In genomic region chr2:83337364-83337763, GRCm38 (mm10) we compare ENCODE assay signal across 8 mouse cellular contexts.
DNase-seq lines count a peak whose midpoint lies in the region; ATAC-seq and TF ChIP-seq lines count a peak whose summit lies in the region.

No protein-coding gene starts in this region.

- WGBS in hindbrain, postnatal 0 days: 30% methylated on average over 4 of the region's 4 CpGs
- WGBS in hindbrain, embryonic 10.5 days: 32% methylated on average over 4 of the region's 4 CpGs

- H3K36me3 ChIP-seq in hindbrain, postnatal 0 days (ENCODE audit: insufficient read depth, low read length): no peaks in the 10 kb centered on the region
- H3K36me3 ChIP-seq in hindbrain, embryonic 10.5 days: no peaks in the 10 kb centered on the region
- no peaks in the 10 kb centered on the region for H3K36me3 ChIP-seq in MEL (ENCODE audit: control insufficient read depth in 1 of 2, insufficient read depth in 2 of 2, low read length in 2 of 2)

- no peak overlapping the region for H3K27ac ChIP-seq in hindbrain, postnatal 0 days
- no peak overlapping the region for H3K27ac ChIP-seq in hindbrain, embryonic 10.5 days
- H3K27ac ChIP-seq in MEL (ENCODE audit: control insufficient read depth, low read depth, low read length): no peak overlapping the region

- no peaks in the 10 kb centered on the region for H3K9me3 ChIP-seq in hindbrain, postnatal 0 days (ENCODE audit: low read length)
- H3K9me3 ChIP-seq in hindbrain, embryonic 10.5 days: no peaks in the 10 kb centered on the region
- no peaks in the 10 kb centered on the region for H3K9me3 ChIP-seq in MEL (replicated peaks; ENCODE audit: insufficient read depth, low read length)

- H3K4me3 ChIP-seq in hindbrain, postnatal 0 days (ENCODE audit: low read length): no peak overlapping the region
- H3K4me3 ChIP-seq in hindbrain, embryonic 10.5 days: no peak overlapping the region
- H3K4me3 ChIP-seq in MEL (ENCODE audit: control insufficient read depth in 1 of 2, insufficient read depth in 1 of 2, low read depth in 2 of 2, low read length in 2 of 2): no peak overlapping the region

- no peaks in the 10 kb centered on the region for H3K4me1 ChIP-seq in hindbrain, postnatal 0 days (ENCODE audit: insufficient read depth, low read length)
- H3K4me1 ChIP-seq in hindbrain, embryonic 10.5 days (replicated peaks): no peaks in the 10 kb centered on the region
- H3K4me1 ChIP-seq in MEL (ENCODE audit: control insufficient read depth in 1 of 2, insufficient read depth in 2 of 2, low read length in 2 of 2): no peaks in the 10 kb centered on the region

- no peaks in the 10 kb centered on the region for H3K27me3 ChIP-seq in hindbrain, postnatal 0 days (ENCODE audit: insufficient read depth, low read length)
- H3K27me3 ChIP-seq in hindbrain, embryonic 10.5 days (ENCODE audit: insufficient read depth, poor library complexity, severe bottlenecking): no peaks in the 10 kb centered on the region
- no peaks in the 10 kb centered on the region for H3K27me3 ChIP-seq in MEL (ENCODE audit: control insufficient read depth in 1 of 2, insufficient read depth in 2 of 2, low read length in 2 of 2)

- peak; percentile 64 for TF ChIP-seq CTCF in hindbrain, postnatal 0 days (IDR thresholded peaks at IDR 0.05; ENCODE audit: low read depth)
- peak in 2 of 3 experiments; percentile 9 to 39; a peak in 3 of 6 replicates for TF ChIP-seq CTCF in MEL (IDR thresholded peaks at IDR 0.05 in 2 of 3, conservative IDR thresholded peaks at IDR 0.05 in 1 of 3; ENCODE audit: control insufficient read depth in 1 of 3, insufficient read depth in 1 of 3, low read depth in 2 of 3, low read length in 3 of 3, poor library complexity in 1 of 3, severe bottlenecking in 1 of 3)

- H3K79me2 ChIP-seq in MEL (ENCODE audit: control insufficient read depth, insufficient read depth, low read length, poor library complexity): no peaks in the 10 kb centered on the region

- intact Hi-C loops in left cerebral cortex, postnatal 14 days (cut with DNase I): loop anchor here (10.0 kb wide), 1 partner anchor 1283 kb away; the partner anchor contains the start of gene Zfp804a

- ATAC-seq in hindbrain, postnatal 0 days: 0 out of 2 replicates have a peak, but pooled peaks have one; percentile 58
- no peak for ATAC-seq in CD4-positive, CD25-positive, alpha-beta regulatory T cell, adult 4 months

- H3K4me2 ChIP-seq in hindbrain, postnatal 0 days (ENCODE audit: low read depth, low read length): no peak overlapping the region

- TF ChIP-seq RAD21 in MEL (IDR thresholded peaks at IDR 0.05; ENCODE audit: low read depth, low read length): peak; percentile 44

- H3K9ac ChIP-seq in hindbrain, postnatal 0 days (replicated peaks; ENCODE audit: low read length): no peak overlapping the region
- H3K9ac ChIP-seq in MEL (ENCODE audit: control insufficient read depth, low read depth, low read length, poor library complexity, severe bottlenecking): no peak overlapping the region

- peak; percentile 73 for DNase-seq in hindbrain, postnatal 0 days (ENCODE audit: low spot score)
- no peak for DNase-seq in hindbrain, embryonic 10.5 days (ENCODE audit: low spot score)
- DNase-seq in 416B (ENCODE audit: low read depth) (peak; percentile 61), MEL (ENCODE audit: low read depth, low spot score) (peak; percentile 20)
- peak; percentile 9 for DNase-seq in embryo, embryonic 11.5 days (ENCODE audit: low read depth, low spot score)
- peak; percentile 37 to 43 for DNase-seq in left cerebral cortex, postnatal 14 days (ENCODE audit: low spot score in 2 of 2)
- no peak for DNase-seq in thymus, postnatal 10 days (ENCODE audit: low spot score in 2 of 2)

- TF ChIP-seq POLR2A in MEL (IDR thresholded peaks at IDR 0.05; ENCODE audit: control insufficient read depth in 1 of 2, insufficient read depth in 1 of 2, low read depth in 1 of 2, low read length in 2 of 2, poor library complexity in 1 of 2): no peak

- TF ChIP-seq EP300 in MEL (IDR thresholded peaks at IDR 0.05; ENCODE audit: low read depth in 1 of 2, low read length in 2 of 2): no peak

TF ChIP-seq in MEL, 35 proteins besides CTCF, POLR2A, EP300 and RAD21:
- TF ChIP-seq ETS1 (IDR thresholded peaks at IDR 0.05; ENCODE audit: low read depth, low read length): no peak
- 0 out of 2 replicates have a peak, but pooled peaks have one; percentile 16 for TF ChIP-seq ZC3H11A (IDR thresholded peaks at IDR 0.05; ENCODE audit: low read depth, low read length)
- TF ChIP-seq SMC3 (IDR thresholded peaks at IDR 0.05; ENCODE audit: low read depth, low read length): peak; percentile 49

Comparison
In these comparisons a context has a peak if more than half of its experiments do, and no peak if none do; other contexts are left out.
1. DNase-seq: peak in hindbrain, postnatal 0 days (single experiment), 416B (single experiment), MEL (single experiment), embryo, embryonic 11.5 days (single experiment) and left cerebral cortex, postnatal 14 days (2 of 2); none in hindbrain, embryonic 10.5 days (single experiment) and thymus, postnatal 10 days (0 of 2).